Mouse (Mus musculus) embryonic facial prominence, embryonic 14.5 days (tissue): Measurements from ENCODE around the gene Wfdc17. TPM values are rescaled to one million over a fixed set of nuclear protein-coding genes. Genes with fewer than 3 reads are reported as not detected.

Experiments
- ATAC-seq: fragments of 200-750 bp; cut with Nextera tagmentation; 2 replicates; pipeline ENCODE4 v1.8.0; 2017; ENCODE audit warnings: low read depth, moderate number of reproducible peaks, moderate TSS enrichment
- DNase-seq: peaks from one replicate; pipeline ENCODE4 v3.0.0-alpha.2; 2015; ENCODE audit warnings: low spot score
- H3K27ac ChIP-seq: fragments of 300-500 bp; sonication (generic); replicated peaks from 2 replicates; pipeline ENCODE4 v1.5.1; 2014; ENCODE audit warnings: low read depth, mild to moderate bottlenecking, low read length, moderate library complexity
- H3K27me3 ChIP-seq: fragments of 300-500 bp; sonication (generic); replicated peaks from 2 replicates; pipeline ENCODE4 v1.6.1; 2014; ENCODE audit warnings: low read length; ENCODE audit not compliant: control insufficient read depth, insufficient read depth
- H3K36me3 ChIP-seq: fragments of 300-500 bp; sonication (generic); 2 replicates; pipeline ENCODE4 v1.6.1; 2014; ENCODE audit warnings: low read length, mixed read lengths; ENCODE audit not compliant: control insufficient read depth, insufficient read depth
- H3K4me1 ChIP-seq: fragments of 300-500 bp; sonication (generic); 2 replicates; pipeline ENCODE4 v1.6.1; 2014; ENCODE audit warnings: antibody characterized with exemption, low read length; ENCODE audit not compliant: control insufficient read depth, insufficient read depth
- H3K4me2 ChIP-seq: fragments of 300-500 bp; sonication (generic); 2 replicates; pipeline ENCODE4 v1.6.1; 2014; ENCODE audit warnings: low read depth, mild to moderate bottlenecking, low read length, moderate library complexity, mixed read lengths
- H3K4me3 ChIP-seq: fragments of 300-500 bp; sonication (generic); 2 replicates; pipeline ENCODE4 v1.5.1; 2014; ENCODE audit warnings: low read depth, mild to moderate bottlenecking, low read length
- H3K9ac ChIP-seq: fragments of 300-500 bp; sonication (generic); 2 replicates; pipeline ENCODE4 v1.6.1; 2014; ENCODE audit warnings: low read depth, mild to moderate bottlenecking, low read length, moderate library complexity, mixed read lengths
- H3K9me3 ChIP-seq: fragments of 300-500 bp; sonication (generic); 2 replicates; pipeline ENCODE4 v1.6.1; 2016; ENCODE audit warnings: low read length; ENCODE audit not compliant: control insufficient read depth
- WGBS: fragments of 180-500 bp; shearing (Covaris S2); extraction: QIAGEN DNeasy Blood & Tissue Kit; methylation state at CpG from one replicate; pipeline ENCODE4 v1.1.7; 2014; 5-methylcytosine and 5-hydroxymethylcytosine counted together
- polyA plus RNA-seq: library from polyadenylated mRNA; unstranded; fragments of >200 nt; fragmentation: Nextera tagmentation; extraction: Ambion mirVana; gene quantifications from 2 replicates; pipeline ENCODE4 v1.2.1, GENCODE M21; 2014

Gene Wfdc17
- polyA plus RNA-seq, 1 experiment from 2014 or later = 4.9 TPM

DNA sequence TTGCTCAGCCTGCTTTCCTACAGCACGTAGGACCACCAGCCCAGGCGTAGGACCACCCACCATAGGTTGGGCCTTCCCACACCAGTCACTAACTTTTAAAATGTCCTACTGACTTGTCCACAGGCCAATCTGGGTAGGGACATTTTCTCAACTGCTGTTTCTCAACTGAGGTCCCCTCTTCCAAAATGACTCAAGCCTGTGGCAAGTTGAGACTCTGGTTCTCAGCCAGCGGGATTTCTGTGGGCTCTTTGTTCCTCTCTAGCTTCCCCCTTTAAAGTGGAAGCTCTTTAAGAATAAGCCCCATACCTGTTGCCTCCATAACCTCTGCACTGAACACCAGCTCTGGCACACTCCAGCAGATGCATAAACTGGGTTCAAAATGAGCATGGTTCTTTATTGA, 39.7 kb downstream of the Wfdc17 start:
- WGBS = 66% methylated on average over 3 of the region's 3 CpGs

DNA sequence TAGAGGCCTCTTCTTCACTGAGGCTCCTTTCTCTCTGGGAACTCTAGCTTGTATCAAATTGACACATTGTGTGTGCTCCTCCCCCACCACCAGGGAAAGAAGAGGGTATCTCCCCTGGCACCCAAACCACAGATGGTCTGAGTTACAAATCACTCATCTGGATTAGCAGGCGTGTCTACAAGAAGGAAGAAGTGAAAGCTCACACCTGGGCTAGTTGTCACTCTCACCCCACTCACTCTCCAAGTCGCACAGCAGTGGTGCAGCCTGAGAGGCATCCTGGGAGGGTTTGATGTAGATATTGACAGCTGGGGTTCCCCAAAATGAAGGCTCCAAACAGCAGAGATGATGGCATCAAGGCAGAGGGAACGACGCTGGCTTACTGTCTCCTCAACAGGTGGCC, 42.4 kb downstream of the Wfdc17 start:
- Histone ChIP-seq H3K27me3 (peaks cover 4% of the 10 kb centered on the region; the same call in 1 of the 2 replicates), H3K9ac (no peak overlapping the region), H3K9me3 (no peaks in the 10 kb centered on the region), H3K36me3 (no peaks in the 10 kb centered on the region), H3K4me2 (no peak overlapping the region), H3K27ac (no peak overlapping the region), H3K4me1 (no peaks in the 10 kb centered on the region), H3K4me3 (no peak overlapping the region)
- ATAC-seq (no peak), DNase-seq (no peak)
- WGBS = 59% methylated on average over 4 of the region's 4 CpGs

More for the DNA sequence above, 39.7 kb downstream of the Wfdc17 start:
- Histone ChIP-seq H3K9me3 (no peaks in the 10 kb centered on the region), H3K4me1 (no peaks in the 10 kb centered on the region), H3K27ac (no peak overlapping the region), H3K4me2 (no peak overlapping the region), H3K27me3 (0 out of 2 replicates have a peak, but pooled peaks cover 10% of the 10 kb centered on the region), H3K36me3 (no peaks in the 10 kb centered on the region), H3K4me3 (no peak overlapping the region), H3K9ac (no peak overlapping the region)
- no peak for DNase-seq
- ATAC-seq = no peak

- Histone ChIP-seq H3K4me1 (no peaks in the 10 kb centered on the region), H3K9ac (no peak within 1 kb of the TSS), H3K27ac (no peak within 1 kb of the TSS), H3K4me2 (no peak within 1 kb of the TSS), H3K4me3 (no peak within 1 kb of the TSS), H3K27me3 (peaks cover 4% of the 10 kb centered on the region; the same call in 1 of the 2 replicates), H3K9me3 (no peaks in the 10 kb centered on the region), H3K36me3 (no peaks in the 10 kb centered on the region)
- no peak for DNase-seq
- no peak for ATAC-seq
- WGBS = 72% methylated on average over 5 of the region's 5 CpGs
Measured at GRCm38 (mm10) chr11:83746681-83747080, 42.9 kb downstream of the Wfdc17 start, which contains the start of gene Wfdc21. Wfdc21 (plus strand) TSS chr11:83746940.

- Histone ChIP-seq H3K9ac (no peak overlapping the region), H3K9me3 (no peaks in the 10 kb centered on the region), H3K4me3 (no peak overlapping the region), H3K27me3 (peaks cover 10% of the 10 kb centered on the region), H3K4me2 (no peak overlapping the region), H3K36me3 (no peaks in the 10 kb centered on the region), H3K27ac (no peak overlapping the region), H3K4me1 (no peaks in the 10 kb centered on the region)
- no peak for DNase-seq
- ATAC-seq = no peak
- WGBS = 72% methylated on average over 6 of the region's 6 CpGs
Measured at GRCm38 (mm10) chr11:83747376-83748265, 43.8 kb downstream of the Wfdc17 start.

DNA sequence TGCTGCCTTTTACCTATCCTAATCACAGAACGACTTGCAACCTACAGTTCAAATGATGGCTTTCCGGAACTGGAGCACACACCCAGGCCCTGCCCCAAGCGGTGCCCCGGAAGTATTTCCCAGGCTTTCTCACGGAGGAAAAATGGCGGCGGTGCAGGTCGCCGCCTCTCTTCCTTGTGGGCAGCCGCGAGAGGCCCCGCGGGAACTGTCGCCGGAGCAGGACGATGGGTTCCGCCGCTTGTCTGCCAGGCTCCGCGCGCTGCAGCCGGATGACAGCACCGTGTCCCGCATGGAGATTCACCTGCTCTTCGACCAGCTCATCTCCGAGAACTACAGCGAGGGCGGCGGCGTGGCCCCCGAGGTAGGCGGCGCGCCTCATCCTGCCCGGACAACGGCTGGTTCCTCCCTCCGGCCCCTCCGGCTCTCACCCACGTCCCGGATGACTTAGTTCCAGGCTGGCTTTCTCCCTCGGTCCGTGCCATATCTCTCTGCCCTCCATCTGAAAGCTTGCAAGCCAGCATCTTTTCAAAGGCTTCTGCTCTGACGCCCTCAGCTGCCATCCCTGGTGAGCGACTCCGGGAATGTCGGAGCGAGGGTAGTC, 49.9 kb downstream of the Wfdc17 start, which contains the start of gene Heatr6:
Gene Heatr6 (plus strand): TSS at position 116 of the 601 bp plus-strand sequence.
- WGBS = under 1% methylated on average over 29 of the region's 47 CpGs
- H3K36me3 ChIP-seq = peaks cover 28% of the 10 kb centered on the region
- H3K9ac ChIP-seq = peak within 1 kb of the TSS; percentile 89
- peaks cover 11% of the 10 kb centered on the region for H3K4me1 ChIP-seq
- DNase-seq (peak; percentile 96), ATAC-seq (peak; percentile 96)
- peak within 1 kb of the TSS; percentile 83 for H3K4me3 ChIP-seq
- H3K27me3 ChIP-seq = peaks cover 6% of the 10 kb centered on the region
- no peaks in the 10 kb centered on the region for H3K9me3 ChIP-seq
- H3K27ac ChIP-seq = peak within 1 kb of the TSS; percentile 82
- H3K4me2 ChIP-seq = peak within 1 kb of the TSS; percentile 79

GRCm38 (mm10) chr11:83754227-83754626, 50.4 kb downstream of the Wfdc17 start:
- no peaks in the 10 kb centered on the region for H3K9me3 ChIP-seq
- H3K4me1 ChIP-seq = peaks cover 11% of the 10 kb centered on the region
- H3K9ac ChIP-seq = peak overlapping the region; percentile 89
- peaks cover 33% of the 10 kb centered on the region for H3K36me3 ChIP-seq
- peak overlapping the region; percentile 83 for H3K4me3 ChIP-seq
- H3K27me3 ChIP-seq = peaks cover 6% of the 10 kb centered on the region
- ATAC-seq (0 out of 2 replicates have a peak, but pooled peaks have one; percentile 7), DNase-seq (no peak)
- H3K27ac ChIP-seq = peak overlapping the region; percentile 82
- WGBS = 5% methylated on average over 8 of the region's 8 CpGs
- peak overlapping the region; percentile 79 for H3K4me2 ChIP-seq

Other genes starting within 250 kb of the Wfdc17 start
- gene Mmp28, start 240.9 kb upstream of the Wfdc17 start, polyA plus RNA-seq = 4.3 and 4.7 TPM in 2 replicates
- gene Taf15, start 230.9 kb upstream of the Wfdc17 start, polyA plus RNA-seq = 7.6 and 9.4 TPM in 2 replicates
- gene Heatr9, start 181.8 kb upstream of the Wfdc17 start, polyA plus RNA-seq = not detected in 2 replicates
- 0.87 and 1.4 TPM in 2 replicates for gene Ccl5, start 173.5 kb upstream of the Wfdc17 start, polyA plus RNA-seq
- gene Ccl9, start 125.4 kb upstream of the Wfdc17 start, polyA plus RNA-seq = 8.3 and 12.4 TPM in 2 replicates
- gene Ccl6, start 110.9 kb upstream of the Wfdc17 start, polyA plus RNA-seq = 2.5 and 5.0 TPM in 2 replicates
- not detected in 2 replicates for gene Rpl9-ps1, start 58.4 kb upstream of the Wfdc17 start, polyA plus RNA-seq
- 0.93 and 1.7 TPM in 2 replicates for gene Ccl3, start 54.6 kb upstream of the Wfdc17 start, polyA plus RNA-seq
- gene Ccl4, start 41.4 kb upstream of the Wfdc17 start, polyA plus RNA-seq = 0.34 and 1.0 TPM in 2 replicates
- gene Wfdc18, start 5.0 kb downstream of the Wfdc17 start, polyA plus RNA-seq = 9.5 and 19.0 TPM in 2 replicates
- 1.1 and 1.4 TPM in 2 replicates for gene Wfdc21, start 42.9 kb downstream of the Wfdc17 start, polyA plus RNA-seq
- gene Heatr6, start 49.7 kb downstream of the Wfdc17 start, polyA plus RNA-seq = 19.2 and 26.1 TPM in 2 replicates
- gene Hnf1b, start 146.1 kb downstream of the Wfdc17 start, polyA plus RNA-seq = 0.09 TPM in 1 of 2 replicates, not detected in the other
- 29.0 and 33.3 TPM in 2 replicates for gene Ddx52, start 238.1 kb downstream of the Wfdc17 start, polyA plus RNA-seq